Mouse (Mus musculus): ENCODE data around the gene Spc24. TPM values are rescaled to one million over a fixed set of nuclear protein-coding genes. Genes with fewer than 3 reads are reported as not detected.
"Not testable (repeated sequence)": the region's sequence is repeated elsewhere in the genome, so short reads cannot be mapped to it uniquely, and the experiment has no call there.

Gene Spc24
- total RNA-seq, 2 experiments from 2014 or later = 1.9 TPM

GRCm38 (mm10) chr9:21784517-21785307 is 24.6 kb upstream of the Spc24 start:
- no peak for DNase-seq (ENCODE audit: low spot score)

DNA sequence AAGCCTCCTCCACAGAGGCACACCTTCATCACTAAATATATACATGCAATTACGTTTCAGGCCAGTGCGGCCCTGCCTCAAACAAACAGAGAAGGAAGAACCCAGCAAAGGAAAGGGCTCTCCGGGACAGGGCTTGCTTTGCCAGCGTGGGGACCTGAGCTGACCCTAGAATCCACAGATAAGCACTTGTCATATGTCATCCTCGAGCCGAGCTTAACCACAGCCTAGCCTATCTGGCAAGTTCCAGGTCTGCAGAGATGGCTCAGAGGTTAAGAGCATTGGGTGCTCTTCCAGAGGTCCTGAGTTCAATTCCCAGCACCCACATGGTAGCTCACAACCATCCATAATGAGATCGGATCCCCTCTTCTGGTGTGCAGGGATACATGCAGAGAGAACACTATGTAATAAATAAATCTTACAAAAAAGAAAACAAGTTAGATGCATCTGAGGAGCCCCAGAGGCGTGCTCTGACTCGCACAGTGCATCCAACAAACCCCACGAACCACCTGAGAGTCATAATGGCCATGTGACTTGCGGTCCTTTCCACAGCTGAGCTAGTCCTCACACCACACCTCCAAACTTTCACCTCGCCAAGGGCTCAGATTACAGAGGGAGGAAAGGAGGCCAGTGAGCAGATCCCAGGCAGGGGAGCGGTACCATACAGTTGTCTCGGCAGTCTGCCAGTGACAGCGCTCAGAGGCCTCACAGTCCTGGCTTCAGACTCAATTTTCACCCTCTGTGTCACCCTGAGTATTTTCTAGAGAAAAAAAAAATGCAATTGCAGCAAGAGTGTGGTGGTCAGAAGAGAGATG is 21.8 kb upstream of the Spc24 start:
- DNase-seq (ENCODE audit: low spot score) = peak; percentile 79

- DNase-seq (ENCODE audit: low spot score) = no peak
Measured at GRCm38 (mm10) chr9:21777726-21778125, 17.6 kb upstream of the Spc24 start.

GRCm38 (mm10) chr9:21774353-21774752 is 14.2 kb upstream of the Spc24 start:
- DNase-seq (ENCODE audit: low spot score) = no peak

GRCm38 (mm10) chr9:21773396-21773795 is 13.3 kb upstream of the Spc24 start:
- DNase-seq (ENCODE audit: low spot score) = not testable (repeated sequence)

DNA sequence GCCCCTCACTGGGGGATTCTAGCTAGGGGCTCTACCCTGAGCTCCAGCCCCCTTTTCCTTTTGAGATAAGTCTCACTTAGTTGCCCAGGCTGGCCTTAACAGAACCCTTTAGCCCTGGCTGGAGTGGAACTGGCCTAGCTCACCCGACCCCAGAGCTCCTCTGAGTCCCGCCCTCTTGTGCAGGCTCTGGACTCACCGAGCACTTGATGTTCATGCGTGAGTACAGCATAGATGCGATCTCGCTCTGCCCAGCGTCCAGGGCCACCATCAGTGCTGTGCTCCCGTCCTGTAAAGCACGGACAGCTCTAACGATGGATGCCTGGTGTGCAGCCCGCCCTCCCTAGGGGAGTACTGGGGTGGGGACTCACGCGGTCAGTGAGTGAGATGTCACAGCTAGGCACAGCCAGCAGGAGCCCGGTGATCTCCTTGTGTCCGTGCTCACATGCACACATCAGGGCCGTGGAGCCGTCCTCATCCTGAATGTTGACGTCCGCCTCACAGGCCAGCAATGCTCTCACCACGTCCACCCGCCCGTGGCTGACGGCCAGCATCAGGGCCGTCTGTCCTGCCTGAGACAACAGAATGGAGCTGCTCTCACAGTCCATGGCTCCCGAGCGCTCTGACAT is 9.6 kb upstream of the Spc24 start:
- DNase-seq (ENCODE audit: low spot score) = no peak

GRCm38 (mm10) chr9:21768511-21769411 is 8.7 kb upstream of the Spc24 start:
- peak; percentile 45 for DNase-seq (ENCODE audit: low spot score)

GRCm38 (mm10) chr9:21767896-21768295 is 7.8 kb upstream of the Spc24 start:
- peak; percentile 64 for DNase-seq (ENCODE audit: low spot score)

GRCm38 (mm10) chr9:21764084-21764999 is 4.2 kb upstream of the Spc24 start:
- no peak for DNase-seq (ENCODE audit: low spot score)

- DNase-seq (ENCODE audit: low spot score) = no peak
Measured at GRCm38 (mm10) chr9:21762135-21762534, 2.0 kb upstream of the Spc24 start.

- DNase-seq (ENCODE audit: low spot score) = no peak
Measured at GRCm38 (mm10) chr9:21759718-21760117, 385 bp downstream of the Spc24 start.

- no peak for DNase-seq (ENCODE audit: low spot score)
Measured at GRCm38 (mm10) chr9:21758576-21759529, 1.2 kb downstream of the Spc24 start.

DNA sequence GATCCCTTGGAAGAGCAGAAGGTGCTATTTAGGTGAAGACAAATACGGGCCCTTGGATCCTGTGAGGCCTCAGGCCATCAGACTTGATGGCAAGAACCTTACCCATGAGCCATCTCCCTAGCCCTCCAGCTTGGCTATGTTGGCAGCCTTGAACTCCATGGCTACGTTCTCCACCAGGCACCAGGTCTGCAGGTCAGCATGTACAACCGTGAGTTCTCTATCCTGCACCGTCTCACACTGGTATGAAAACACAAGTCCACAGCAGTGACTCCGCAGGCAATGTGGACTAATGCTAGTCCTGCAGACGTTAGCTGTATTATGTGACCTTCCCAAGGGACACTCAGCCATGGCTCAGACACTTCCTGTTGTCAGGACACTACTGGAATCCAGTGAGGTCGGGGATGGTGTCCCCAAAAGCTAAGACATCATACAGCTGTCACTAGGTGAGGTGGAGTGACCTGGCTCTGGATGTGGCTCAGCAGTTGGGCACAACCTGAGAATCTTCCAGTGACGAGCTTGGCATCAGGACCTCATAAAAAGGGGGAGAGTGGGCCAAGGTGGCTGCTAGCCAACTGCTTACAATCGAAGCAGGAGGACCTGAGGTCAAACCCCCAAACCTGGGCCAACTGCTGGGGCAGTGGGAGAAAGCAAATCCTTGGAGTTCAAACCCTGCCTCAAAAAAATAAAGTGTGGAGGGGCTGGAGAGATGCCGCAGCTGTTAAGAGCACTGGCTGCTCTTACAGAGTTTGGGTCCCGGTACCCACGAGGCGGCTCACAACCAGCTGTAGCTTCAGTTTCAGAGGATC is 5.4 kb downstream of the Spc24 start:
- DNase-seq (ENCODE audit: low spot score) = peak; percentile 13

GRCm38 (mm10) chr9:21754003-21754402 is 6.1 kb downstream of the Spc24 start:
- peak; percentile 93 for DNase-seq (ENCODE audit: low spot score)

DNA sequence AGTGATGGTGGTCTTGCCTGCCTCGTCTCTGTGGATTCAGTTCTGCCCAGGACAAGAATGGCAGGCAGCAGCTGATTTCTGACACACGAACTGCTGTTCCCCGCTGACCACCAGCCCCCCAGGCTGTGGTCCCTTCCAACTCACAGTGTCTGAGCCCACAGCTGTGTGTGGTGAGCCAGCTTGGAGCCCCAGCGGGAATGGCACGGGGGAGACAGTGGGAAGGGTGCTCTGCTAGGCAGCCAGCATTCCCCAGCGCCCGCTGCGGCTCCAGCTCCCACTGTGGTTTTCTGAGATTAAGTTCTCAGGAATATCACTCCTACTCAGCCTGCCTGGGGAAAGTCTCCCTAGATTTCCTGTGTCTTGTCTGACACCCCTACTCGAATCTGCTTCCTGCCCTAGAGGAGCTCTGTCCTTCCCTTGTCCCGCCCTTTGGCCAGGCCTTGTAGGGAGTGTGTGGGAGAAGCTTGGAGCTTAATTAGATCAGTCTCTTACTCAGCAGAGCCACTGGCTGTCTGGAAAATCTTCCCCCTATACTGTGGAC is 7.8 kb downstream of the Spc24 start:
- peak; percentile 43 for DNase-seq (ENCODE audit: low spot score)

- peak; percentile 69 for DNase-seq (ENCODE audit: low spot score)
Measured at GRCm38 (mm10) chr9:21751347-21751746, 8.8 kb downstream of the Spc24 start.

GRCm38 (mm10) chr9:21750370-21750769 is 9.7 kb downstream of the Spc24 start:
- no peak for DNase-seq (ENCODE audit: low spot score)
